Mouse (Mus musculus) ovary, postnatal 36 days (tissue): Measurements from ENCODE around the gene Ehd4.

Experiments
- DNase-seq: peaks from one replicate; pipeline ENCODE4 v3.0.0; 2022; ENCODE audit warnings: low spot score, mixed read lengths

Gene Ehd4

GRCm38 (mm10) chr2:120144390-120144789, 10.0 kb downstream of the Ehd4 start:
- no peak for DNase-seq

DNA sequence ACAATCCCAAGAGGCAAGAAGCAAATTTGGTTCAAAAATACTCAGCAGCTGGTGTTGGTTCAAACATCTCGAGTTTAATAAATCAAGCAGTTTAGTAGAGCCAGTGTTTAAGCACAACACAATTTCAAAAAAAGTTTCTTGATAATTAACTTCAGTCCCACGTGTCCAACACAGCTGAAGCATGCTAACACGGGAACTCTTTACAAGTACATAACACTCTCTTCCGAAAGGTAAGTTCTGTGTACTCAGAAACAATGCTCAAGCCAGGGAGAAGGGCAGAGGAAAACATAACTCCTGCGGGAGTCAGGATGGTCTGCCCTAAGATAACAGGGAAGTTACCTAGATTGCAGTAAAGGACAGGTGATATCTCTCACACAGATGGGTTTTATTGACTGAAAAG, 12.1 kb downstream of the Ehd4 start:
- DNase-seq = no peak

DNA sequence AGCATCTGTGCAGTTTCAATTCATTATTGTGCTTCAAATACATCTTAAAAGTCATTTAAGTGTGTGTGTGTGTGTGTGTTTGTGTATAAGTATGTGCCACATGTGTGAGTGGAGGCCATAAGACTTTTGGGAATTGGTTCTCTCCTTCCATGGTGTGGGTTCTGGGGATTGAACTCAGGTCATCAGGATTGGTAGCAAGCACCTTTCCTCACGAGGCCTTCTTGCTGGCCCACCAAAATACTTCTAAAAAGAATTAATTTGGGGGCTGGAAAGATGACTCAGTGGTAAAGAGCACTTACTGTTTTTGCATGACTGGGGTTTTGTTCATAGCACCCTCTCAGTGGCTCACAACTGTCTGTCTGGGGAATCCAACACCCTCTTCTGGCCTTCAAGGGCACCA, 12.7 kb downstream of the Ehd4 start:
- no peak for DNase-seq

GRCm38 (mm10) chr2:120140326-120140725, 14.1 kb downstream of the Ehd4 start:
- no peak for DNase-seq

- DNase-seq = no peak
Measured at GRCm38 (mm10) chr2:120139091-120139490, 15.3 kb downstream of the Ehd4 start.

- no peak for DNase-seq
Measured at GRCm38 (mm10) chr2:120137281-120137680, 17.1 kb downstream of the Ehd4 start.

DNA sequence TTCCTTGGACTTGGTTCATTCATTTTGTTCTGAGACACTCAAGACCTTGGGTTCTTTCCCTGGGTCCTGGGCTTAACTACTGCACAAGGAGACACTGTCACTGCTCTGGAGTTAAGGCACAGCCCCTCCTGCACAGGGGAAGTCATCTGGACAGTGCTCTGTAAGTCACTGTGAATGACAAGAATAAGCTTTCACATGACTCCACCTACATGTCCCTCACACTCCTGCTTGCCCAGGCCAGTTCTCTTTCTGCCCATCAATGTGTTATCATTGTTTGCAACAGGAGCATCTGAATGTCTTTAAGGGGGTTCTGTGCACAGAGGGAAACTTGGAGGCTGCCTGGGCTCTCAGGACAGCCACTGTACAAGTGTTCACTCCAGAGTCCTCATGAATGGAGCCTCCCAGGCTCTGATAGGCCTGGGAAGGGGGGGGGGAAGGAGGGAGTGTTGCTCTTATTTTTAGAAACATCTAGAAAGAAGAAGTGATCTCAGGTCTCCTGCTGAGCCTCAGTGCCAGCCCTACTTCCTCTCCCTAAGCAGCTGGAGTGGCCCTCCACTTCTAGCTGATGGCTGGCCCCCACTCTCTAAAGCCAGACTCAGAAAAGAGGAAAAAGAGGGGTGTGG, 19.8 kb downstream of the Ehd4 start:
- DNase-seq = no peak

DNA sequence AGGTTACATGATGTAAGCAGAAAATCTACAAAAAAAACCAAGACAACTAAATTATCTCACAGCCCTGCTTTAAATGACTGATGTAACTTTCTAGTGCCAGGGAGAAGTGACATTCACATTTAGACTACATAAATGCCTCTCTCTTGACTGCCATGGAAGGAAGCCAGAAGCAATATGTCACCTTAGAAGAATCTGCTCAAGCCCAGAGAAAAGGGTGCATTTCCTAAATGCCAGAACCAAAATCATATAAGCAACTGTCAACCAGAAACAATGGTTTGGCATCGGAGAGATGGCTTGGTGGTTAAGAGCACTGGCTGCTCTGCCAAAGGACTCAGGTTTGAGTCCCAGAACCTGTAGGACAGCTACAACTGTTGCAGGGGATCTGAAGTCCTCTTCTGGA, 22.5 kb downstream of the Ehd4 start:
- no peak for DNase-seq

GRCm38 (mm10) chr2:120129252-120129908, 25.0 kb downstream of the Ehd4 start:
- no peak for DNase-seq

DNA sequence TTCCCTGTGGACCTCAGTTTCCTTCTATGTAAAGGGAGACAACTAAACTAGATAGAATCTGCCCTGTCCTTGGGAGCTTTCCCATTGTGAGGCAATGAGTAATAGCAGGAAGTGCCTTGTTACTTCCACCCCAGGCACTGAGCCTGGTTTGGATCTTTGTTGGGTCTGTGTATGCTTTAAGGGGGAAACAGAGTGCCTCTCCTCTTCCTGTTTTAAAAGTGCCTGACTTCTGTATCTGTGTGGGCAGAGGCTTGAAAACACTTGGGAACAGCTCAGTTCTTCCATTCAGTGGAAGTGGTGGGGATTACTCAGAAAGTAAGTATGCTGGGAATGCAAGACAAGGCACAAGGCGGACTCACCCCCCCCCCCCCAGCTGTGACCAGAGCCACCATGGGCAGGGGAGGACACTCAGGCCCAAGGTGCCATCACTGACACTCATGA, 25.8 kb downstream of the Ehd4 start:
- DNase-seq = no peak

DNA sequence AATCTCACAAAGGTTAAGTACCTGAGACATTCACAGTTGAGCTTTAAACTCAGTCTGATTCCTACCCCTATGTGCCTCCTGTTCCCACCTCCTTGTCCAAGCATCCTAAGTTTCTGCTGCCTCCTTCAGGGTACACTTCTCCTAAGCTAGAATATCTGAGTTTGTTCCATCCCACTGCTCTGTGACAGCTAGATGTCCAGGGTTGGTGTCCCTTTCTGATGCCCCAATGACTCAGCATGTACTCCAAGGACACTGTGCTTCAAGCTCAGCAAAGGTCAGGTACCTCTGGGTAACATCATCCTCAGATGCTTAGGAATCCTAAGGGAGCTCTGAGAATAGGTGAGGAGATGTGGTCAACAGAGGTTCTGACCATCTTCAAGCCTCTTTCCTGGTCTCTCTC, 26.4 kb downstream of the Ehd4 start:
- no peak for DNase-seq

GRCm38 (mm10) chr2:120126901-120127300, 27.5 kb downstream of the Ehd4 start:
- DNase-seq = no peak

DNA sequence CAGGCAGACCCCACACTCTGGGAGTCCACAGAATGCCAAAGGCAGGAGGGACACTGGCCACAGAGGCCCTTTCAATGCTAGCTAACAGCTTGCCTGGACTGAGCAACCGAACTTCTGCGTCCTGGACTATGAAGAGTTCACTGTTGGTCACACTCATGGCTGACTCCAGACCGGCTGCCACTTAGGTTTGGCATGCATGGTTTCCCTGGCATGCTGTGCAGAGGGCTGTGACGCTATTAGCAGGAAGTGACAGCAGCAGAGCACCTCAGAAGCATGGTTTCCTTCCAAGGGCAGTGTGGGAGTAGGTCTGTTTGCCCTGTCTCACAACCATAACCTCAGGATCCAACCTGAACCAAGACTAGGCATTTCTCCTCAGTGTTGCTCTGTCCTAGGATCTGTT, 28.0 kb downstream of the Ehd4 start:
- no peak for DNase-seq

DNA sequence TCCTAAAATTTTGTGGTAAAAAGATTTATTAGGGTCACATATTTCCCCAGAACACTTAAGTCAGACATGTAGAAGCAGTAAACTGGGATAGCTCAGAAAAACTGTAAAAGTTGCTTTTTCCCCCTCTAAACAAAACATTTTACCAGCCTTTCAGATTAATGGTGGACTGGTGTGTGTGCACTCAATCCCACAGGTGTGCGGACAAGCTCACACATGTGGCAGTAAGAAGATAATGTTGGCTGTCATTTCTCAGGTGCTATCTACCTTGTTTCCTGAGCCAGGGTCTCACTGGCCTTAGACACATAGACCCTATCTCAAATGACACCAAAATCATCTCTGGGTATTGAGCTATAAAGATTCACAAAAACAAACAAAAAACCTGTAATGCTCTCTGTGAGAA, 28.9 kb downstream of the Ehd4 start:
- DNase-seq = no peak

DNA sequence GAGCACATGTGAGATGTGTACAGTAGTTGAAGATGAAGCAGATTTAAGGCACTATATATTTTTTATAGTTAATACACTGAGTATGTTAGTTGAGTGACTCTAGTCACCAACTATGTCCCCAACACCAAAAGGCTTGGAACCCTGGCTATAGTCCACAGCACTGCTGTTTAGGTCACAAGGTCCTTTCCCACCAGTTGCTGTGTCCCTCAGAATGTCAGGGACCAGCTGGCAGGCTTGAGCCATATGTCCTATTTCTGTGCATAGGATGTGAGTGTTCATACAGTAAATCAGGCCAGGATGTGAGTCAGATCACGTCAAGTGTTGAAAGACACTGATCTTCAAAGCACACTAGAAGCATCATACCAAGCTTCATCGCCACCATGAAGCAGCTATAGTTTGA, 29.5 kb downstream of the Ehd4 start:
- DNase-seq = no peak

- DNase-seq = no peak
Measured at GRCm38 (mm10) chr2:120124096-120124495, 30.3 kb downstream of the Ehd4 start.

GRCm38 (mm10) chr2:120122983-120123382, 31.4 kb downstream of the Ehd4 start:
- no peak for DNase-seq

- no peak for DNase-seq
Measured at GRCm38 (mm10) chr2:120117346-120117745, 37.1 kb downstream of the Ehd4 start.

DNA sequence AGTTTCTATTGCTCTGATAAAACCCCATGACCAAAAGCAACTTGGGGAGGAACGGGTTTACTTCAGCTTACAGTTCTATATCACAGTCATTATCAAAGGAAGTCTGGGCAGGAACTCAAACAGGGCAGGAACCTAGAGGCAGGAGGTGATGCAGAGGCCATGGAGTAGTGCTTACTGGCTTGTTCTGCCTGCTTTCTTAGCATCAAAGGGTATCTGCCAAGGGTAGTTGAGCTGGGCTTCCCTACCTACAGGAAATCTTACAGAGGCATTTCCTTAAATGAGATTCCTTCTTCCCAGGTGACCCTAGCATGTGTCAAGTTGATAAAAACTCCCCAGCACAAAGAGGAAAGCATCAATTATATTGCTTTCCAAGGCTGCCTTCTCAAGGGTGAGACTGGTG, 38.0 kb downstream of the Ehd4 start:
- no peak for DNase-seq

GRCm38 (mm10) chr2:120114977-120115376, 39.4 kb downstream of the Ehd4 start:
- no peak for DNase-seq

DNA sequence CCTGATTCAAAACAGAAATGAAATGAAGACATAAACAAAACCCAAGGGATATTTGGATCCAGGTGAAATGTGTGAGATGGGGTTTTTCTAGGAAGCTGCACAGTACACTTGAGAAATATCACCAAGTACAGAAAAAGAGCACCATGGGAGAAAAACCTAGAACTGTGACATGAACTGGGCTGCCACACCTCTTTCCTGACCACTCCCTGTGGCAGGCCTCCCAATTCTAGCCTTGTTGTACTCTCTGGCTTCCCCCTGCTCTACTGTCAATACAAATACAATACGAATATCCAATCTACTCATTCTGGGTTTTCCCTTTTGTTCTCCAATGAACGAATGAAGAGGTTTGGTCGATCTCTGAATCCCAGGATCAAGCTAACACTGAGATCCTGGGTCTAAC, 40.4 kb downstream of the Ehd4 start:
- DNase-seq = no peak

DNA sequence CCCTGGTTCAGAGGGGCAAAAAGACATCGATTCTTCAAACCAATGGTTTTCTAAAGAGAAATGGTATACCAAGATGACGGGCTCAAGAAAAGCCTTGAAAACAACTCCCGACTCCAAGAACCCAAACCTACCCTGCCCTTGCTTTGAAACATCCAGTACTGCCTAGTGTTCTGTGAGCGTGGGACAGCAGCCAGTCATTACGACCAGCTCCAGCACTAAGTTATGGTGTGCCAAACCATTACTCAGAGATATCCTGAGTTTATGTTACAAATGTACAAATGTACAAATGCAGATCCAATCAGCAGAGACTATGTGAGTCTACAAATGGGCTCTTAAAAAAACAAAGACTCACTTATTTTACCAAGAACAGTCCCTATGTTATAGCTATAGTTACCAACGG, 40.9 kb downstream of the Ehd4 start:
- no peak for DNase-seq

GRCm38 (mm10) chr2:120111596-120111995, 42.8 kb downstream of the Ehd4 start:
- no peak for DNase-seq

GRCm38 (mm10) chr2:120111172-120111571, 43.2 kb downstream of the Ehd4 start:
- no peak for DNase-seq
